ENCODE assay signal across 9 mouse cellular contexts in genomic region chr1:41055761-41056160, GRCm38 (mm10).
"Had no signal": no experiment of that assay in that cellular context is flagged by ENCODE, and none has a peak within 500 bp of the region (broad histone marks: within the 10 kb centered on the region; RNA-seq: fewer than 3 reads in every experiment).

No protein-coding gene starts in this region.

- H3K4me2 ChIP-seq: limb, embryonic 15.5 days; liver, embryonic 13.5 days; midbrain, embryonic 15.5 days; neural tube, embryonic 12.5 days had no signal

- H3K36me3 ChIP-seq: limb, embryonic 15.5 days; liver, embryonic 13.5 days; midbrain, embryonic 15.5 days; neural tube, embryonic 12.5 days had no signal

- H3K9ac ChIP-seq: limb, embryonic 15.5 days; liver, embryonic 13.5 days; liver, postnatal 0 days; midbrain, embryonic 15.5 days; neural tube, embryonic 12.5 days had no signal

- H3K27ac ChIP-seq: limb, embryonic 15.5 days; liver, embryonic 13.5 days; midbrain, embryonic 15.5 days; neural tube, embryonic 12.5 days had no signal

- H3K4me3 ChIP-seq: limb, embryonic 15.5 days; liver, embryonic 13.5 days; midbrain, embryonic 15.5 days; neural tube, embryonic 12.5 days had no signal

- H3K27me3 ChIP-seq: limb, embryonic 15.5 days; liver, embryonic 13.5 days; midbrain, embryonic 15.5 days; neural tube, embryonic 12.5 days had no signal

- ATAC-seq: liver, postnatal 0 days; midbrain, embryonic 15.5 days had no signal

- H3K9me3 ChIP-seq: limb, embryonic 15.5 days; liver, embryonic 13.5 days; midbrain, embryonic 15.5 days; neural tube, embryonic 12.5 days had no signal

- DNase-seq: kidney, adult 11 months; kidney, postnatal 10 days; left cerebral cortex, postnatal 4 days; liver, embryonic 13.5 days; liver, postnatal 0 days; thymus, postnatal 36 days had no signal

- H3K4me1 ChIP-seq: limb, embryonic 15.5 days; liver, embryonic 13.5 days; neural tube, embryonic 12.5 days had no signal
